Mouse (Mus musculus) liver, embryonic 16.5 days (tissue): ENCODE measurements at regions not wholly inside any gene's neighbourhood (a gene's known extent, or its start where the extent isn't known, plus 50 kb on each side); places are given as distances from the start of the nearest gene placed in this dataset.
A peak's percentile ranks its signal among the peaks of the same experiment; 100 is the strongest.
"Not testable (repeated sequence)": the region's sequence is repeated elsewhere in the genome, so short reads cannot be mapped to it uniquely, and the experiment has no call there.

Experiments
- ATAC-seq: fragments of 200-750 bp; cut with Nextera tagmentation; 2 replicates; pipeline ENCODE4 v1.8.0; 2017; ENCODE audit warnings: low read depth, mild to moderate bottlenecking, moderate number of reproducible peaks, moderate library complexity
- H3K27ac ChIP-seq: fragments of 300-500 bp; sonication (generic); 2 replicates; pipeline ENCODE4 v1.5.1; 2014; ENCODE audit warnings: mild to moderate bottlenecking, low read length
- H3K27me3 ChIP-seq: fragments of 300-500 bp; sonication (generic); 2 replicates; pipeline ENCODE4 v1.6.1; 2014; ENCODE audit warnings: low read depth, low read length, mixed read lengths; ENCODE audit not compliant: control insufficient read depth, insufficient read depth
- H3K36me3 ChIP-seq: fragments of 300-500 bp; sonication (generic); 2 replicates; pipeline ENCODE4 v1.6.1; 2014; ENCODE audit warnings: mild to moderate bottlenecking; ENCODE audit not compliant: control insufficient read depth, insufficient read depth
- H3K4me1 ChIP-seq: fragments of 300-500 bp; sonication (generic); 2 replicates; pipeline ENCODE4 v1.6.1; 2014; ENCODE audit warnings: low read depth, low read length, mixed read lengths; ENCODE audit not compliant: control insufficient read depth
- H3K4me2 ChIP-seq: fragments of 300-500 bp; sonication (generic); 2 replicates; pipeline ENCODE4 v1.6.1; 2014; ENCODE audit warnings: low read depth, low read length, mixed read lengths
- H3K4me3 ChIP-seq: fragments of 300-500 bp; sonication (generic); 2 replicates; pipeline ENCODE4 v1.5.1; 2014; ENCODE audit warnings: low read depth, mild to moderate bottlenecking, low read length
- H3K9ac ChIP-seq: fragments of 300-500 bp; sonication (generic); 2 replicates; pipeline ENCODE4 v1.6.1; 2014; ENCODE audit warnings: low read depth, low read length
- H3K9me3 ChIP-seq: fragments of 300-500 bp; sonication (generic); replicated peaks from 2 replicates; pipeline ENCODE4 v1.6.1; 2016; ENCODE audit warnings: low read length; ENCODE audit not compliant: control insufficient read depth
- WGBS: fragments of 180-500 bp; shearing (Covaris S2); extraction: QIAGEN DNeasy Blood & Tissue Kit; methylation state at CpG from one replicate; pipeline ENCODE4 v1.1.7; 2014; ENCODE audit not compliant: insufficient replicate concordance; 5-methylcytosine and 5-hydroxymethylcytosine counted together

- H3K4me1 ChIP-seq: no peaks in the 10 kb centered on the region
- no peaks in the 10 kb centered on the region for H3K9me3 ChIP-seq
- H3K4me2 ChIP-seq: no peak overlapping the region
- WGBS: 54% methylated on average over 5 of the region's 5 CpGs
- no peak overlapping the region for H3K27ac ChIP-seq
- H3K27me3 ChIP-seq: no peaks in the 10 kb centered on the region
- no peak overlapping the region for H3K9ac ChIP-seq
- H3K36me3 ChIP-seq: no peaks in the 10 kb centered on the region
- no peak overlapping the region for H3K4me3 ChIP-seq
- no peak for ATAC-seq
Measured at GRCm38 (mm10) chr6:24298562-24299212, 130.8 kb upstream of the Slc13a1 start.

GRCm38 (mm10) chr6:24288757-24289156, 120.9 kb upstream of the Slc13a1 start:
- WGBS: 38% methylated on average over 2 of the region's 2 CpGs
- H3K27me3 ChIP-seq, H3K4me3 ChIP-seq, H3K4me2 ChIP-seq, H3K9ac ChIP-seq, H3K9me3 ChIP-seq, H3K36me3 ChIP-seq, ATAC-seq, H3K4me1 ChIP-seq, H3K27ac ChIP-seq: not testable (repeated sequence)

GRCm38 (mm10) chr6:24272821-24273220, 104.9 kb upstream of the Slc13a1 start:
- Histone ChIP-seq H3K27ac (no peak overlapping the region), H3K4me2 (no peak overlapping the region), H3K4me3 (no peak overlapping the region), H3K4me1 (no peaks in the 10 kb centered on the region), H3K9me3 (no peaks in the 10 kb centered on the region), H3K9ac (no peak overlapping the region), H3K36me3 (no peaks in the 10 kb centered on the region), H3K27me3 (no peaks in the 10 kb centered on the region)
- ATAC-seq: no peak
- WGBS: 59% methylated on average over 5 of the region's 5 CpGs

- no peak overlapping the region for H3K4me2 ChIP-seq
- no peaks in the 10 kb centered on the region for H3K27me3 ChIP-seq
- H3K9me3 ChIP-seq: no peaks in the 10 kb centered on the region
- WGBS: 49% methylated on average over 3 of the region's 3 CpGs
- no peaks in the 10 kb centered on the region for H3K36me3 ChIP-seq
- no peak overlapping the region for H3K27ac ChIP-seq
- H3K4me1 ChIP-seq: no peaks in the 10 kb centered on the region
- ATAC-seq: no peak
- no peak overlapping the region for H3K9ac ChIP-seq
- H3K4me3 ChIP-seq: no peak overlapping the region
Measured at GRCm38 (mm10) chr6:24269633-24270032, 101.7 kb upstream of the Slc13a1 start.

- ATAC-seq: no peak
- no peaks in the 10 kb centered on the region for H3K27me3 ChIP-seq
- no peaks in the 10 kb centered on the region for H3K36me3 ChIP-seq
- no peak overlapping the region for H3K4me3 ChIP-seq
- H3K4me2 ChIP-seq: no peak overlapping the region
- no peaks in the 10 kb centered on the region for H3K4me1 ChIP-seq
- WGBS: 65% methylated on average over 4 of the region's 4 CpGs
- H3K9me3 ChIP-seq: no peaks in the 10 kb centered on the region
- no peak overlapping the region for H3K9ac ChIP-seq
- no peak overlapping the region for H3K27ac ChIP-seq
Measured at GRCm38 (mm10) chr6:24263796-24264195, 95.9 kb upstream of the Slc13a1 start.

- Histone ChIP-seq H3K4me1 (no peaks in the 10 kb centered on the region), H3K27ac (no peak overlapping the region), H3K36me3 (no peaks in the 10 kb centered on the region), H3K9me3 (no peaks in the 10 kb centered on the region), H3K4me3 (no peak overlapping the region), H3K9ac (no peak overlapping the region), H3K27me3 (no peaks in the 10 kb centered on the region), H3K4me2 (no peak overlapping the region)
- WGBS: 48% methylated on average over 5 of the region's 5 CpGs
- ATAC-seq: peak; percentile 78
Measured at GRCm38 (mm10) chr6:24262578-24262977, 94.7 kb upstream of the Slc13a1 start.

- ATAC-seq: no peak
- Histone ChIP-seq H3K36me3 (no peaks in the 10 kb centered on the region), H3K9ac (no peak overlapping the region), H3K27ac (no peak overlapping the region), H3K27me3 (no peaks in the 10 kb centered on the region), H3K4me3 (no peak overlapping the region), H3K4me2 (no peak overlapping the region), H3K4me1 (no peaks in the 10 kb centered on the region), H3K9me3 (no peaks in the 10 kb centered on the region)
- WGBS: 60% methylated on average over 1 of the region's 1 CpGs
Measured at GRCm38 (mm10) chr6:24245591-24245990, 77.7 kb upstream of the Slc13a1 start.

GRCm38 (mm10) chr6:24238541-24238940, 70.6 kb upstream of the Slc13a1 start:
- Histone ChIP-seq H3K27ac (no peak overlapping the region), H3K9ac (no peak overlapping the region), H3K4me2 (no peak overlapping the region), H3K27me3 (no peaks in the 10 kb centered on the region), H3K9me3 (no peaks in the 10 kb centered on the region), H3K36me3 (no peaks in the 10 kb centered on the region), H3K4me1 (no peaks in the 10 kb centered on the region), H3K4me3 (no peak overlapping the region)
- no peak for ATAC-seq
- 48% methylated on average over 1 of the region's 1 CpGs for WGBS

- no peak overlapping the region for H3K4me2 ChIP-seq
- no peaks in the 10 kb centered on the region for H3K4me1 ChIP-seq
- no peak overlapping the region for H3K9ac ChIP-seq
- H3K9me3 ChIP-seq: no peaks in the 10 kb centered on the region
- 56% methylated on average over 2 of the region's 2 CpGs for WGBS
- no peak overlapping the region for H3K4me3 ChIP-seq
- ATAC-seq: no peak
- no peak overlapping the region for H3K27ac ChIP-seq
- H3K27me3 ChIP-seq: no peaks in the 10 kb centered on the region
- H3K36me3 ChIP-seq: no peaks in the 10 kb centered on the region
Measured at GRCm38 (mm10) chr6:24238054-24238453, 70.2 kb upstream of the Slc13a1 start.
